Mouse (Mus musculus) heart, embryonic 16.5 days (tissue): ENCODE results near the gene Themis3. TPM values are rescaled to one million over a fixed set of nuclear protein-coding genes. Genes with fewer than 3 reads are reported as not detected.

Experiments used
- ATAC-seq: fragments of 200-750 bp; cut with Nextera tagmentation; replicated peaks from 2 replicates; pipeline ENCODE4 v1.8.0; 2017; ENCODE audit warnings: moderate number of reproducible peaks; ENCODE audit not compliant: insufficient read depth, low FRiP score; ENCODE audit errors: extremely low read depth
- H3K27ac ChIP-seq: fragments of 300-500 bp; sonication (generic); 2 replicates; pipeline ENCODE4 v1.5.1; 2014; ENCODE audit warnings: mild to moderate bottlenecking, low read length, control low read depth, moderate library complexity
- H3K27me3 ChIP-seq: fragments of 300-500 bp; sonication (generic); 2 replicates; pipeline ENCODE4 v1.6.1; 2014; ENCODE audit warnings: low read length, mixed read lengths; ENCODE audit not compliant: control insufficient read depth, insufficient read depth
- H3K36me3 ChIP-seq: fragments of 300-500 bp; sonication (generic); 2 replicates; pipeline ENCODE4 v1.6.1; 2014; ENCODE audit not compliant: control insufficient read depth, insufficient read depth
- H3K4me1 ChIP-seq: fragments of 300-500 bp; sonication (generic); 2 replicates; pipeline ENCODE4 v1.6.1; 2014; ENCODE audit warnings: low read length, mixed read lengths; ENCODE audit not compliant: control insufficient read depth, insufficient read depth
- H3K4me2 ChIP-seq: fragments of 300-500 bp; sonication (generic); 2 replicates; pipeline ENCODE4 v1.6.1; 2014; ENCODE audit warnings: low read depth, mild to moderate bottlenecking, control low read depth, low read length
- H3K4me3 ChIP-seq: fragments of 300-500 bp; sonication (generic); 2 replicates; pipeline ENCODE4 v1.5.1; 2014; ENCODE audit warnings: mild to moderate bottlenecking, control low read depth, low read length
- H3K9ac ChIP-seq: fragments of 300-500 bp; sonication (generic); 2 replicates; pipeline ENCODE4 v1.6.1; 2014; ENCODE audit warnings: low read length, control low read depth
- H3K9me3 ChIP-seq: fragments of 300-500 bp; sonication (generic); replicated peaks from 2 replicates; pipeline ENCODE4 v1.6.1; 2016; ENCODE audit warnings: low read length; ENCODE audit not compliant: control insufficient read depth
- WGBS: fragments of 180-500 bp; shearing (Covaris S2); extraction: QIAGEN DNeasy Blood & Tissue Kit; methylation state at CpG from one replicate; pipeline ENCODE4 v1.1.7; 2014; 5-methylcytosine and 5-hydroxymethylcytosine counted together
- polyA plus RNA-seq: library from polyadenylated mRNA; unstranded; fragments of >200 nt; fragmentation: Nextera tagmentation; extraction: Ambion mirVana; gene quantifications from 2 replicates; pipeline ENCODE4 v1.2.1, GENCODE M21; 2015

The Themis3 gene
- polyA plus RNA-seq, result 0.05 TPM in 1 of 2 replicates, not detected in the other

- WGBS, result 65% methylated on average over 5 of the region's 5 CpGs
- no peak within 1 kb of the TSS for H3K4me2 ChIP-seq
- no peaks in the 10 kb centered on the region for H3K36me3 ChIP-seq
- no peaks in the 10 kb centered on the region for H3K4me1 ChIP-seq
- H3K27me3 ChIP-seq, result no peaks in the 10 kb centered on the region
- no peak within 1 kb of the TSS for H3K4me3 ChIP-seq
- ATAC-seq, result no peak
- H3K27ac ChIP-seq, result no peak within 1 kb of the TSS
- no peak within 1 kb of the TSS for H3K9ac ChIP-seq
- no peaks in the 10 kb centered on the region for H3K9me3 ChIP-seq
These were observed at the start of gene Themis3 for GRCm38 (mm10) chr17:66594435-66594834. TSS of gene Themis3 (minus strand) at chr17:66594621.

- H3K9me3 ChIP-seq, result no peaks in the 10 kb centered on the region; the same call in 1 of the 2 replicates
- no peak overlapping the region for H3K9ac ChIP-seq
- ATAC-seq, result no peak
These were observed 43.7 kb upstream of the Themis3 start for GRCm38 (mm10) chr17:66637951-66638722.

GRCm38 (mm10) chr17:66619996-66620656, 25.7 kb upstream of the Themis3 start:
- ATAC-seq, result no peak

More at GRCm38 (mm10) chr17:66637951-66638722, 43.7 kb upstream of the Themis3 start:
- no peak overlapping the region for H3K4me2 ChIP-seq
- H3K36me3 ChIP-seq, result no peaks in the 10 kb centered on the region
- H3K4me1 ChIP-seq, result no peaks in the 10 kb centered on the region
- H3K27ac ChIP-seq, result no peak overlapping the region
- H3K27me3 ChIP-seq, result no peaks in the 10 kb centered on the region
- WGBS, result 67% methylated on average over 7 of the region's 7 CpGs
- H3K4me3 ChIP-seq, result no peak overlapping the region

GRCm38 (mm10) chr17:66619255-66619826, 24.9 kb upstream of the Themis3 start:
- Histone ChIP-seq H3K4me1 (no peaks in the 10 kb centered on the region), H3K27ac (no peak overlapping the region), H3K9me3 (no peaks in the 10 kb centered on the region), H3K9ac (no peak overlapping the region), H3K36me3 (no peaks in the 10 kb centered on the region), H3K27me3 (no peaks in the 10 kb centered on the region), H3K4me3 (no peak overlapping the region), H3K4me2 (no peak overlapping the region)
- ATAC-seq, result no peak
- 81% methylated on average over 3 of the region's 3 CpGs for WGBS

More at GRCm38 (mm10) chr17:66619996-66620656, 25.7 kb upstream of the Themis3 start:
- Histone ChIP-seq H3K4me3 (no peak overlapping the region), H3K36me3 (no peaks in the 10 kb centered on the region), H3K9me3 (no peaks in the 10 kb centered on the region), H3K4me1 (no peaks in the 10 kb centered on the region), H3K27me3 (no peaks in the 10 kb centered on the region), H3K9ac (no peak overlapping the region), H3K27ac (no peak overlapping the region), H3K4me2 (no peak overlapping the region)
- 80% methylated on average over 13 of the region's 13 CpGs for WGBS

- Histone ChIP-seq H3K4me1 (no peaks in the 10 kb centered on the region), H3K36me3 (no peaks in the 10 kb centered on the region), H3K27me3 (no peaks in the 10 kb centered on the region), H3K9me3 (no peaks in the 10 kb centered on the region), H3K27ac (no peak overlapping the region), H3K4me2 (no peak overlapping the region), H3K4me3 (no peak overlapping the region), H3K9ac (no peak overlapping the region)
- ATAC-seq, result no peak
These were observed 15.6 kb upstream of the Themis3 start for GRCm38 (mm10) chr17:66610032-66610431.

GRCm38 (mm10) chr17:66604931-66605330, 10.5 kb upstream of the Themis3 start:
- Histone ChIP-seq H3K27ac (no peak overlapping the region), H3K9ac (no peak overlapping the region), H3K4me2 (no peak overlapping the region), H3K4me3 (no peak overlapping the region), H3K27me3 (no peaks in the 10 kb centered on the region), H3K4me1 (no peaks in the 10 kb centered on the region), H3K9me3 (no peaks in the 10 kb centered on the region), H3K36me3 (no peaks in the 10 kb centered on the region)
- 67% methylated on average over 5 of the region's 5 CpGs for WGBS
- ATAC-seq, result no peak

- 85% methylated on average over 2 of the region's 2 CpGs for WGBS
- no peak overlapping the region for H3K4me2 ChIP-seq
- no peak overlapping the region for H3K27ac ChIP-seq
These were observed 6.8 kb upstream of the Themis3 start for GRCm38 (mm10) chr17:66601171-66601570.

GRCm38 (mm10) chr17:66595867-66596266, 1.4 kb upstream of the Themis3 start:
- Histone ChIP-seq H3K27me3 (no peaks in the 10 kb centered on the region), H3K4me1 (no peaks in the 10 kb centered on the region), H3K4me3 (no peak overlapping the region), H3K9me3 (no peaks in the 10 kb centered on the region), H3K9ac (no peak overlapping the region), H3K4me2 (no peak overlapping the region), H3K27ac (no peak overlapping the region), H3K36me3 (no peaks in the 10 kb centered on the region)
- ATAC-seq, result no peak
- 77% methylated on average over 3 of the region's 3 CpGs for WGBS

More at GRCm38 (mm10) chr17:66601171-66601570, 6.8 kb upstream of the Themis3 start:
- Histone ChIP-seq H3K4me3 (no peak overlapping the region), H3K36me3 (no peaks in the 10 kb centered on the region), H3K4me1 (no peaks in the 10 kb centered on the region), H3K27me3 (no peaks in the 10 kb centered on the region), H3K9ac (no peak overlapping the region), H3K9me3 (no peaks in the 10 kb centered on the region)
- no peak for ATAC-seq

GRCm38 (mm10) chr17:66595256-66595655, 835 bp upstream of the Themis3 start:
- no peak overlapping the region for H3K27ac ChIP-seq
- H3K27me3 ChIP-seq, result no peaks in the 10 kb centered on the region
- ATAC-seq, result no peak
- H3K36me3 ChIP-seq, result no peaks in the 10 kb centered on the region
- no peak overlapping the region for H3K4me2 ChIP-seq
- no peak overlapping the region for H3K4me3 ChIP-seq
- H3K9me3 ChIP-seq, result no peaks in the 10 kb centered on the region
- H3K4me1 ChIP-seq, result no peaks in the 10 kb centered on the region
- H3K9ac ChIP-seq, result no peak overlapping the region
